Mouse (Mus musculus): Measurements from ENCODE around the gene Gli3. TPM values are rescaled to one million over a fixed set of nuclear protein-coding genes. Genes with fewer than 3 reads are reported as not detected.

Gli3 gene
- total and polyA plus RNA-seq, 2 experiments from 2014 or later: 3.4 to 6.4 TPM

GRCm38 (mm10) chr13:15450941-15451340, 12.1 kb upstream of the Gli3 start:
- TF ChIP-seq CTCF (IDR thresholded peaks at IDR 0.05; ENCODE audit: low read depth): no peak
- 55% methylated on average over 2 of the region's 2 CpGs for WGBS
- no peak overlapping the region for H3K27ac ChIP-seq (ENCODE audit: low read depth, low read length)
- no peaks in the 10 kb centered on the region for H3K9me3 ChIP-seq (ENCODE audit: low read length)
- H3K4me1 ChIP-seq (ENCODE audit: insufficient read depth): no peaks in the 10 kb centered on the region
- ATAC-seq (no peak), DNase-seq (no peak)
- no peak overlapping the region for H3K4me2 ChIP-seq (ENCODE audit: low read depth)
- H3K36me3 ChIP-seq (ENCODE audit: insufficient read depth): no peaks in the 10 kb centered on the region
- no peak overlapping the region for H3K4me3 ChIP-seq (ENCODE audit: low read depth, low read length)
- no peak overlapping the region for H3K9ac ChIP-seq
- H3K27me3 ChIP-seq (ENCODE audit: insufficient read depth, low read length): no peaks in the 10 kb centered on the region

DNA sequence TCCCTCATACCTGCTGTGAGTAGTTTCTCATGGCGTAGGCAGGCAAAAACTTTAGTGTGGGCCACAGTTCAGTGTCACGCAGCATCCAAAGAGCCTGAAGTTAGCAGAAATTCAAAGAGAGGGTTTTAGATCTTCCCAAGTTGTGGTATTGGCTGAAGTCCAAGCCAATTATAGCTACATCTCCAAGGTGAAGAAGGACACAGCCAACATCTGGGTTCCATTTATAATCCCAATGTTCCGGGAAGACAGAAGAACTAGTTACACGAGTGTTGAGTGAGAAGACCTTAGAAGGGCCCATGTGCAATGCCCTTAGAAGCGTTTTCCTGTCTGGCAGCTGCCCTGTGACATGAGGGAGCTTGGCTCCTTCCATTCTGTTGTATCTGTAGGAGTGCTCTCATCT, 5.2 kb upstream of the Gli3 start:
- WGBS: 81% methylated on average over 5 of the region's 5 CpGs
- Histone ChIP-seq H3K36me3 (ENCODE audit: insufficient read depth) (no peaks in the 10 kb centered on the region), H3K4me1 (ENCODE audit: insufficient read depth) (no peaks in the 10 kb centered on the region), H3K27ac (ENCODE audit: low read depth, low read length) (no peak overlapping the region), H3K9me3 (ENCODE audit: low read length) (no peaks in the 10 kb centered on the region), H3K4me2 (ENCODE audit: low read depth) (no peak overlapping the region), H3K27me3 (ENCODE audit: insufficient read depth, low read length) (0 out of 2 replicates have a peak, but pooled peaks cover 5% of the 10 kb centered on the region), H3K9ac (no peak overlapping the region), H3K4me3 (ENCODE audit: low read depth, low read length) (no peak overlapping the region)
- no peak for TF ChIP-seq CTCF (IDR thresholded peaks at IDR 0.05; ENCODE audit: low read depth)
- DNase-seq: no peak
- no peak for ATAC-seq

DNA sequence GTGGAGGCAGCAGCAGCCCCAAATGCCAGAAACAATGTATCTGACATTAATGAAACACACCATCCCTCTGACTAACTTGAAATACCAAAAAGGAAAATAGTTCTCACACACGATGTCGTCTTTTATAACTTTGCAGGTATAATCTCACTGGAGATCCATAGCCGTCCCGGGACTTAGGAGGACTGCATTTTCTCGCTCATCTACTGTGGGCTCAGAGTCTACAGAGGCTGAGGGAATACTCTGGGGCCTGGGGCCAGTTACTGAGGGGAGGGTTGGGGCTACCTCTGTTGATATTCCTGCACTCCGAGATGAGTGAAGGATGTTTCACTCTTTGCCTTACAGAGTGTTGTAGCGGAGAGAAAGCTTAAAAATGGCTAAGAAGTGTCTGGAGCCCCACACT, 1.1 kb upstream of the Gli3 start:
- no peak overlapping the region for H3K9ac ChIP-seq

DNA sequence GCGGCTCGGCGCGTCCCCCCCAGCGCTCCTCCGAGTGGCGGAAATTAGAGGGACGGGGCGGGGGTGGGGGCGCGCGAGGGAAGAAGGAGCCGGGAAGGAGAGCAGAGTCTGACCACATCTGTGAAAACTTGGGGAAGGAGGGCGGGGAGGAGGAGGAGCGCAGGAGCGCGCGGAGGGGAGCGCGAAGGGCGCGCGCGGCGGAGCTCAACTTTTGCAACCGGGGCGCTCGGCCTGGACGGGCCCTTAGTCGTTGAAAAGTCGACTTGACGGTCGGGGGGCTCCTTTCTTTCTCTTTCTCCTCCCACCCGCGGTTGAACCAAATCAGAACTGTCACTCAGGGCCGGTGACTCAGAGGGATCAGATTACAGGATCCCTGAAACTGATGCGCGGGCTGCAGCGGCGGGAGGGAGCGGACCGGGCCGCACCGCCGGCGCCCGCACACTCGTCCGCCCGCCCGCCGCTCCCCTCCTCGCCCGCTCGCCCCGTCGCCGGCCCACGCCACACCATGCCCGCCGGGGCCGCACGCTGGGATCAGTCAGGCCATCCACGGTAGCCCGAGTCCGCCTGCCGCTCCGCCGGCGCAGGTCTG, 551 bp downstream of the Gli3 start:
- H3K4me2 ChIP-seq (ENCODE audit: low read depth): peak overlapping the region; percentile 89
- DNase-seq (peak; percentile 50), ATAC-seq (peak; percentile 49)
- peak overlapping the region; percentile 55 for H3K27ac ChIP-seq (ENCODE audit: low read depth, low read length)
- peak overlapping the region; percentile 61 for H3K9ac ChIP-seq
- H3K36me3 ChIP-seq (ENCODE audit: insufficient read depth): no peaks in the 10 kb centered on the region
- 1% methylated on average over 60 of the region's 70 CpGs for WGBS
- no peak for TF ChIP-seq CTCF (IDR thresholded peaks at IDR 0.05; ENCODE audit: low read depth)
- peaks cover 12% of the 10 kb centered on the region for H3K27me3 ChIP-seq (ENCODE audit: insufficient read depth, low read length)
- no peaks in the 10 kb centered on the region for H3K9me3 ChIP-seq (ENCODE audit: low read length)
- no peaks in the 10 kb centered on the region for H3K4me1 ChIP-seq (ENCODE audit: insufficient read depth)
- H3K4me3 ChIP-seq (ENCODE audit: low read depth, low read length): peak overlapping the region; percentile 64

More for the DNA sequence above, 1.1 kb upstream of the Gli3 start:
- Histone ChIP-seq H3K27me3 (ENCODE audit: insufficient read depth, low read length) (peaks cover 12% of the 10 kb centered on the region), H3K9me3 (ENCODE audit: low read length) (no peaks in the 10 kb centered on the region), H3K36me3 (ENCODE audit: insufficient read depth) (no peaks in the 10 kb centered on the region), H3K4me3 (ENCODE audit: low read depth, low read length) (no peak overlapping the region), H3K27ac (ENCODE audit: low read depth, low read length) (no peak overlapping the region), H3K4me2 (ENCODE audit: low read depth) (no peak overlapping the region; the same call in 1 of the 2 replicates), H3K4me1 (ENCODE audit: insufficient read depth) (no peaks in the 10 kb centered on the region)
- no peak for ATAC-seq
- TF ChIP-seq CTCF (IDR thresholded peaks at IDR 0.05; ENCODE audit: low read depth): no peak
- 12% methylated on average over 7 of the region's 7 CpGs for WGBS
- DNase-seq: no peak

GRCm38 (mm10) chr13:15464081-15464526, 1.1 kb downstream of the Gli3 start:
- no peaks in the 10 kb centered on the region for H3K4me1 ChIP-seq (ENCODE audit: insufficient read depth)
- H3K4me3 ChIP-seq (ENCODE audit: low read depth, low read length): peak overlapping the region; percentile 64
- ATAC-seq: peak; percentile 16
- peak overlapping the region; percentile 61 for H3K9ac ChIP-seq
- no peaks in the 10 kb centered on the region for H3K36me3 ChIP-seq (ENCODE audit: insufficient read depth)
- no peaks in the 10 kb centered on the region for H3K9me3 ChIP-seq (ENCODE audit: low read length)
- DNase-seq: no peak
- H3K27me3 ChIP-seq (ENCODE audit: insufficient read depth, low read length): peaks cover 12% of the 10 kb centered on the region
- peak overlapping the region; percentile 89 for H3K4me2 ChIP-seq (ENCODE audit: low read depth)
- WGBS: under 1% methylated on average over 51 of the region's 51 CpGs
- H3K27ac ChIP-seq (ENCODE audit: low read depth, low read length): peak overlapping the region; percentile 55
- no peak for TF ChIP-seq CTCF (IDR thresholded peaks at IDR 0.05; ENCODE audit: low read depth)

DNA sequence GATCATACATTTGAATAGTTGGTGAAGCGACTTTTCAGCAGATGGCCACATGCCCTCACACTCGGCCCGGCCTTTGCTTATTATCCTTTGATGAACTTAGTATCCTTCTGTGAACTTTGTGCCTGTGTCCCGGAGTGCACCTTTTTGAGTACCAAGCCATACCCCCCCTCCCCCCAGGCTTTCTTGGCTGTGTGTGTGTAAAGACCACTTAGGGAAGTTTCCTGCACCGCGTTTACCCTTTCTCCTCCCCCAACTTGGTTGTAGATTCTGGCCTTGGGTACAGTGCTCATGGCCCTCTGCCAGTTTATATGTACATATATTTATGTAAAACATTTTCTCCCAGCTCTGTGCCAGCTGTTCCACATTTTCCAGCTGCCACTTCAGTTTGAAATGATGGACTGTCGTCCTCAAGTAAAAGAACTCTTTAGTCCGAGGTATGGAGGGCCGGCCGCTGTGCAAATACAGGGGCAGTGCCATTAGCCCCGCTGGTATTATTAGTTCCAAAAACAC, 1.8 kb downstream of the Gli3 start:
- Histone ChIP-seq H3K27ac (ENCODE audit: low read depth, low read length) (no peak overlapping the region), H3K9ac (0 out of 2 replicates have a peak overlapping the region, but pooled peaks have one; percentile 61), H3K27me3 (ENCODE audit: insufficient read depth, low read length) (peaks cover 12% of the 10 kb centered on the region), H3K9me3 (ENCODE audit: low read length) (no peaks in the 10 kb centered on the region), H3K4me3 (ENCODE audit: low read depth, low read length) (peak overlapping the region; percentile 64), H3K36me3 (ENCODE audit: insufficient read depth) (no peaks in the 10 kb centered on the region), H3K4me1 (ENCODE audit: insufficient read depth) (no peaks in the 10 kb centered on the region), H3K4me2 (ENCODE audit: low read depth) (peak overlapping the region; percentile 89)
- ATAC-seq (no peak), DNase-seq (no peak)
- 8% methylated on average over 11 of the region's 11 CpGs for WGBS
- no peak for TF ChIP-seq CTCF (IDR thresholded peaks at IDR 0.05; ENCODE audit: low read depth)

- 26% methylated on average over 6 of the region's 6 CpGs for WGBS
- Histone ChIP-seq H3K27ac (ENCODE audit: low read depth, low read length) (no peak overlapping the region), H3K9ac (no peak overlapping the region)
These were observed 3.5 kb downstream of the Gli3 start for GRCm38 (mm10) chr13:15466496-15466895.

More at GRCm38 (mm10) chr13:15466496-15466895, 3.5 kb downstream of the Gli3 start:
- ATAC-seq: no peak
- H3K9me3 ChIP-seq (ENCODE audit: low read length): no peaks in the 10 kb centered on the region
- no peaks in the 10 kb centered on the region for H3K4me1 ChIP-seq (ENCODE audit: insufficient read depth)
- H3K4me2 ChIP-seq (ENCODE audit: low read depth): peak overlapping the region; percentile 4; the same call in 1 of the 2 replicates
- no peak for TF ChIP-seq CTCF (IDR thresholded peaks at IDR 0.05; ENCODE audit: low read depth)
- H3K27me3 ChIP-seq (ENCODE audit: insufficient read depth, low read length): peaks cover 12% of the 10 kb centered on the region
- H3K4me3 ChIP-seq (ENCODE audit: low read depth, low read length): no peak overlapping the region
- no peak for DNase-seq
- H3K36me3 ChIP-seq (ENCODE audit: insufficient read depth): no peaks in the 10 kb centered on the region

All from forebrain, postnatal 0 days (tissue).